Mouse (Mus musculus): ENCODE data around the gene Ric1. TPM values are rescaled to one million over a fixed set of nuclear protein-coding genes. Genes with fewer than 3 reads are reported as not detected.

Ric1 gene
- polyA plus RNA-seq, 1 experiment, result 49.7 TPM

DNA sequence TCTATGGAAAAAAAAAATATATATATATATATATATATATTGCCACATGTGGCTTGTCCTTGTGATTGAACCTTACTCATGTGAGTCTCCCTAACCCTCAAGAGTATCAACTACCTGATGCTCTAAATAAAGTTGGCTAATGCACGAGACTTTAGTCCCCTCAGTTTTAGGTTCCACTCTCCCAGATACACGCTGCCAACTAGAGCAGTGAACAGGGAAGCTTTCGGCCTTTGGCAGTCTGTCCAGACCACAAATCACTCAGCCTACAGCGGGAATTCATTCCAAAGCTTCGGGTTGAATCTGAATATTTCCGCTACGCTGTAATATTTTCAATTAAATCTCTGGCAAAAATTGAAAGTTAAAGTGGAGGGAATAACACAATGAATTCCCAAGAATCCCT lies 3.7 kb upstream of the Ric1 start:
- H3K4me3 ChIP-seq (ENCODE audit: low read depth, low read length), result no peak overlapping the region
- H3K36me3 ChIP-seq (ENCODE audit: control insufficient read depth, insufficient read depth, low read length, poor library complexity, severe bottlenecking), result 0 out of 2 replicates have a peak, but pooled peaks cover 6% of the 10 kb centered on the region
- no peak overlapping the region for H3K27ac ChIP-seq (ENCODE audit: insufficient read depth, low read length)
- H3K9ac ChIP-seq (ENCODE audit: low read depth, poor library complexity, severe bottlenecking), result no peak overlapping the region
- no peaks in the 10 kb centered on the region for H3K9me3 ChIP-seq (replicated peaks; ENCODE audit: control insufficient read depth, insufficient read depth, low read length, poor library complexity, severe bottlenecking)
- TF ChIP-seq EP300 (IDR thresholded peaks at IDR 0.05; ENCODE audit: insufficient read depth, low read depth, low read length), result no peak
- no peak for TF ChIP-seq POLR2A (IDR thresholded peaks at IDR 0.05; ENCODE audit: insufficient read depth, low read length)
- no peak for TF ChIP-seq CTCF (IDR thresholded peaks at IDR 0.05; ENCODE audit: low read depth, low read length)
- no peaks in the 10 kb centered on the region for H3K27me3 ChIP-seq (ENCODE audit: control insufficient read depth, insufficient read depth, low read length, poor library complexity, severe bottlenecking)
- no peaks in the 10 kb centered on the region for H3K4me1 ChIP-seq (ENCODE audit: control insufficient read depth, insufficient read depth, low read length)

DNA sequence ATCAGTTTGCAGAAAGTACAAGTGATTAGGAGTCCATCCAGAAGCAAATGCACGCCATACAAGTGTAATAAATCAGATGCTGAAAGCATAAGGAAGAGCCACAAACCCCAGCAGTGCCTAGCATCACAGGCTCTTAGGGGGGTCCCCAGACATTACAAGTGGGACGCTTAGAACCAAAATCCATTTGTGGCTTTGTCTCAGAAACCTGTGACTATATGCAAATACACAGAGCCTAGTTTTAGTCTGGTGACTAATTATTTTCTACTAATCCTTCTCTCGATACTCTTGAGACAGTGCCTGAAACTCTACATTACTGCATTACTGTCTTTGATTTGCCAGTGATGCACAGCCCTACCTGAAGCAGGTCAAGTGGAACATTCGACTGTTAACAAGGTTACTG lies 3.2 kb upstream of the Ric1 start:
- no peaks in the 10 kb centered on the region for H3K9me3 ChIP-seq (replicated peaks; ENCODE audit: control insufficient read depth, insufficient read depth, low read length, poor library complexity, severe bottlenecking)
- TF ChIP-seq POLR2A (IDR thresholded peaks at IDR 0.05; ENCODE audit: insufficient read depth, low read length) (no peak), CTCF (IDR thresholded peaks at IDR 0.05; ENCODE audit: low read depth, low read length) (no peak), EP300 (IDR thresholded peaks at IDR 0.05; ENCODE audit: insufficient read depth, low read depth, low read length) (no peak)
- no peak overlapping the region for H3K27ac ChIP-seq (ENCODE audit: insufficient read depth, low read length)
- H3K4me3 ChIP-seq (ENCODE audit: low read depth, low read length), result no peak overlapping the region
- 0 out of 2 replicates have a peak, but pooled peaks cover 6% of the 10 kb centered on the region for H3K36me3 ChIP-seq (ENCODE audit: control insufficient read depth, insufficient read depth, low read length, poor library complexity, severe bottlenecking)
- H3K4me1 ChIP-seq (ENCODE audit: control insufficient read depth, insufficient read depth, low read length), result peaks cover 2% of the 10 kb centered on the region
- H3K9ac ChIP-seq (ENCODE audit: low read depth, poor library complexity, severe bottlenecking), result no peak overlapping the region
- H3K27me3 ChIP-seq (ENCODE audit: control insufficient read depth, insufficient read depth, low read length, poor library complexity, severe bottlenecking), result no peaks in the 10 kb centered on the region

DNA sequence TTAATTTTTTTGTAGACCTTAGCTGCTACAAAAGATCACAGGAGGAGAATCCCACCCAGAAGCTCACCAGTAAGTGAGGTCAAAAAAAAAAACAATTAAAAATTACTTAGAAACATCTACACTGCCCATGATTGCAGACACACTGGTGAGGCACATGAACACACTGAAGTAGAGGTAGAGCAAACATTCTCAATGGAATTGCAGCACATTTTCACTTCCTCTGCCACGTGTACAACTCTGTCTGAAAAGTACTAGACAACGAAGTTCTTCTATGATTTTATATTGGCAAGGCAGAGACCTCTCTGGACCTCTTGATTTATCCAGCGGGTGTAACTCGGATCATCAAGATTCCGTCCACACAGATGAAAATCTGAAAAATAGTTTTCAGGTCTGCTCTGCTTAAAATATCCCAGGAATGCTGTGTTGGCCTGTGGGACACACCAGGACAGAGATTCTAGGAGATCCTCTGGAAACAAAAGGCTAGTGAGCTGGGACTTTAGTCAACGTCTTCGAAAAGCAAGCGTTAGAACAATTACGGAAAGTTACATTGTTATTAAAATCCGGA lies 1.0 kb upstream of the Ric1 start:
- peak overlapping the region; percentile 71 for H3K27ac ChIP-seq (ENCODE audit: insufficient read depth, low read length)
- peak overlapping the region; percentile 33; the same call in 1 of the 2 replicates for H3K4me3 ChIP-seq (ENCODE audit: low read depth, low read length)
- 0 out of 2 replicates have a peak, but pooled peaks cover 6% of the 10 kb centered on the region for H3K36me3 ChIP-seq (ENCODE audit: control insufficient read depth, insufficient read depth, low read length, poor library complexity, severe bottlenecking)
- peak overlapping the region; percentile 95 for H3K9ac ChIP-seq (ENCODE audit: low read depth, poor library complexity, severe bottlenecking)
- no peak for TF ChIP-seq EP300 (IDR thresholded peaks at IDR 0.05; ENCODE audit: insufficient read depth, low read depth, low read length)
- no peak for TF ChIP-seq POLR2A (IDR thresholded peaks at IDR 0.05; ENCODE audit: insufficient read depth, low read length)
- no peak for TF ChIP-seq CTCF (IDR thresholded peaks at IDR 0.05; ENCODE audit: low read depth, low read length)
- H3K9me3 ChIP-seq (replicated peaks; ENCODE audit: control insufficient read depth, insufficient read depth, low read length, poor library complexity, severe bottlenecking), result no peaks in the 10 kb centered on the region
- peaks cover 2% of the 10 kb centered on the region for H3K4me1 ChIP-seq (ENCODE audit: control insufficient read depth, insufficient read depth, low read length)
- no peaks in the 10 kb centered on the region for H3K27me3 ChIP-seq (ENCODE audit: control insufficient read depth, insufficient read depth, low read length, poor library complexity, severe bottlenecking)

DNA sequence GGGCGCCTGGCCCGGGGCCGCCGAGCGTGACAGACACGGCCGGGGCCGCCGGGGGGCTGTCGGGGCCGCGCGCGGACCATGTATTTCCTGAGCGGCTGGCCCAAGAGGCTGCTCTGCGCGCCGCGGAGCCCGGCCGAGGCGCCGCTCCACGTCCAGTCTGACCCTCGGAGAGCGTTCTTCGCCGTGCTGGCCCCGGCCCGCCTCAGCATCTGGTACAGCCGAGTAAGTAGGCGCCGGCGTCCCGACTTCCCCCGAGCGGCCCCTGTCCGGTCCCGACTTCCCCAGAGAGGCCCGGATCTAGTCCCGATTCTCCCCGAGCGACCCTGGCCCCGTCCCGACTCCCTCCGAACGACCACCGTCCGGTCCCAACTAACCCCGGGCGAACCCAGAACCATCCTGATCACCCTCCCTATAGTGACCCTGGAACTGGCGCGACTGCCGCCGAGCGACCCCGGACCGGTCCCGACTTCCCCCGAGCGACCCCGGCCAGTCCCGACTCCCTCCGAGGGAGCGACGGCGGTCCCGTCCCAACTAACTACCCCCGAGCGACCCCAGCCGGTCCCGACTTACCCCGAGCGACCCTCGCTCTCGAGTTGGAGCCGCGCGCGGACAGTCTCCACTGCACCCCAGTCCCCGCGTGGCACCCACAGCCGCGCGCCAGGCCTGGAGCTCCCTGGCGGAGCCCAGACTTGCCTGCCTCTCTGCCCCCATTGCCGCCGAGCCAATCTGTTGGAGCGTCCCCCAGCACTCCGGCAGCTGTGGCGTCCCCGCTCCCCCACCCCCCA lies 555 bp downstream of the Ric1 start:
- Histone ChIP-seq H3K9me3 (replicated peaks; ENCODE audit: control insufficient read depth, insufficient read depth, low read length, poor library complexity, severe bottlenecking) (no peaks in the 10 kb centered on the region), H3K9ac (ENCODE audit: low read depth, poor library complexity, severe bottlenecking) (peak overlapping the region; percentile 95), H3K4me3 (ENCODE audit: low read depth, low read length) (peak overlapping the region; percentile 91), H3K27me3 (ENCODE audit: control insufficient read depth, insufficient read depth, low read length, poor library complexity, severe bottlenecking) (no peaks in the 10 kb centered on the region), H3K27ac (ENCODE audit: insufficient read depth, low read length) (no peak overlapping the region), H3K4me1 (ENCODE audit: control insufficient read depth, insufficient read depth, low read length) (peaks cover 2% of the 10 kb centered on the region), H3K36me3 (ENCODE audit: control insufficient read depth, insufficient read depth, low read length, poor library complexity, severe bottlenecking) (0 out of 2 replicates have a peak, but pooled peaks cover 6% of the 10 kb centered on the region)
- TF ChIP-seq POLR2A (IDR thresholded peaks at IDR 0.05; ENCODE audit: insufficient read depth, low read length) (no peak), EP300 (IDR thresholded peaks at IDR 0.05; ENCODE audit: insufficient read depth, low read depth, low read length) (no peak), CTCF (IDR thresholded peaks at IDR 0.05; ENCODE audit: low read depth, low read length) (no peak)

DNA sequence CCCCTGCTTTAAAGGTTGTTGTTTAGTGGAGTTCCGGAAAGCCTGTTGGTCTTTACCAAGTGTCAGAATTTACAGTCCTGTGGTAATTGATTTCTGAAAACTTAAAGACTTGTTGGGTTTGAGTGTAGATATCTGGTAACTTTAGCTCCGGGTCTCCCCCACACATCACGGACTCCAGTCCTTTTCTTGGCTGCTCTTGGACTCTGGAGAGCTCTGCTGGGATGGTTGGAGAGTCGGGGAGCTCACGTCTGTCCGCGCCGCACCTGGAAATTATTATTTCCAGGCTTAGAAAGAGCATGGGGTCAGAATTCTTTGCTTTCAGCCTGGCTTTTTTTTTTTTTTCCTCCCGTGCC lies 1.1 kb downstream of the Ric1 start:
- Histone ChIP-seq H3K4me3 (ENCODE audit: low read depth, low read length) (peak overlapping the region; percentile 91), H3K4me1 (ENCODE audit: control insufficient read depth, insufficient read depth, low read length) (peaks cover 2% of the 10 kb centered on the region), H3K27me3 (ENCODE audit: control insufficient read depth, insufficient read depth, low read length, poor library complexity, severe bottlenecking) (no peaks in the 10 kb centered on the region), H3K9ac (ENCODE audit: low read depth, poor library complexity, severe bottlenecking) (peak overlapping the region; percentile 95), H3K9me3 (replicated peaks; ENCODE audit: control insufficient read depth, insufficient read depth, low read length, poor library complexity, severe bottlenecking) (no peaks in the 10 kb centered on the region), H3K27ac (ENCODE audit: insufficient read depth, low read length) (no peak overlapping the region), H3K36me3 (ENCODE audit: control insufficient read depth, insufficient read depth, low read length, poor library complexity, severe bottlenecking) (0 out of 2 replicates have a peak, but pooled peaks cover 6% of the 10 kb centered on the region)
- TF ChIP-seq CTCF (IDR thresholded peaks at IDR 0.05; ENCODE audit: low read depth, low read length), result no peak
- TF ChIP-seq POLR2A (IDR thresholded peaks at IDR 0.05; ENCODE audit: insufficient read depth, low read length), result no peak
- TF ChIP-seq EP300 (IDR thresholded peaks at IDR 0.05; ENCODE audit: insufficient read depth, low read depth, low read length), result no peak

DNA sequence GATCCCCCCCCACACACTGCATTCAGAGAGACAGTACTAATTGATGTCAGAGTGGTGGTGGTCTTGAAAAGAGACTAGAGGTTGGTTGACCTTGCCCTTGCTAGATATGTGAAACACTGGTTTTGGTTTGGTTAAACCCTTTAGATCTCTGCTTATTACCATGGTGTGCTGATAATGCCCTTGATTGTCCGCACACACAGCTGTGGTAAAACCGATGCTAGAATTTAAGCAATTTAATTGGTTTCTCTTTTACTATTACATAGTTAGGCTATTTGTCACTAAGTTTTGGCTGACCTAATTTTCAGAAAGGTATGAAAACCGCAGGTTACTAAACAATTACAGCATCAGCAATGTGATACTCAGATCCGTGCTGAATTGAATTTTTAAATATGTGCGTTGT lies 1.6 kb downstream of the Ric1 start:
- no peak overlapping the region for H3K27ac ChIP-seq (ENCODE audit: insufficient read depth, low read length)
- H3K4me1 ChIP-seq (ENCODE audit: control insufficient read depth, insufficient read depth, low read length), result peaks cover 2% of the 10 kb centered on the region
- peak overlapping the region; percentile 95 for H3K9ac ChIP-seq (ENCODE audit: low read depth, poor library complexity, severe bottlenecking)
- no peaks in the 10 kb centered on the region for H3K27me3 ChIP-seq (ENCODE audit: control insufficient read depth, insufficient read depth, low read length, poor library complexity, severe bottlenecking)
- H3K36me3 ChIP-seq (ENCODE audit: control insufficient read depth, insufficient read depth, low read length, poor library complexity, severe bottlenecking), result 0 out of 2 replicates have a peak, but pooled peaks cover 6% of the 10 kb centered on the region
- 0 out of 2 replicates have a peak overlapping the region, but pooled peaks have one; percentile 91 for H3K4me3 ChIP-seq (ENCODE audit: low read depth, low read length)
- no peaks in the 10 kb centered on the region for H3K9me3 ChIP-seq (replicated peaks; ENCODE audit: control insufficient read depth, insufficient read depth, low read length, poor library complexity, severe bottlenecking)
- no peak for TF ChIP-seq CTCF (IDR thresholded peaks at IDR 0.05; ENCODE audit: low read depth, low read length)
- no peak for TF ChIP-seq POLR2A (IDR thresholded peaks at IDR 0.05; ENCODE audit: insufficient read depth, low read length)
- no peak for TF ChIP-seq EP300 (IDR thresholded peaks at IDR 0.05; ENCODE audit: insufficient read depth, low read depth, low read length)

Measured in ES-Bruce4 (cell line).